Mouse (Mus musculus): Measurements from ENCODE around the gene A930017K11Rik. TPM values are rescaled to one million over a fixed set of nuclear protein-coding genes. Genes with fewer than 3 reads are reported as not detected.
A peak's percentile ranks its signal among the peaks of the same experiment; 100 is the strongest.

Gene A930017K11Rik
- polyA plus RNA-seq, 1 experiment from 2014 or later = 0.24 TPM

DNA sequence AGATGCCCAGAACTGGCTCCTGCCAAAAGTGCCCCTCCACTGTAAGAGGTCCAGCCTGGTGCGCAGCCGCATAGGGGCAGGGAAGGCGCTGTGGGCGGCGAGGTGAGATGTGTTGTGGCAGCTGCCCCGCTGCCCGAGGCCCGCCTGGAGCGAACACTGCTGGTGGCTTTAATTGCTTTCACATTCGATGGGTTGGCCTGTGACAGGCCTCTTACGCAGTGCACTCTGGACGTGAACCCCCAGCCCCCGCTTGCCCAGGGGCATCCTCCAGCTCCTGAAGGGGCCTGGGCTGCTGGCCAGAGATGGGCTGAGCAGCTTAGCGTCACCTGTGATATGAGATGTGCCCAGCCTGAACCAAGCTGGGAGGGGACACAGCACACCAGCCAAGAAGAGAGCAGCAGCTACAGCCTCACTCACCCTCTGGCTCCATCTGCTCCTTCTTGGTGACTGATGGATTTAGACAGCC, 5.3 kb upstream of the A930017K11Rik start:
- H3K27ac ChIP-seq (replicated peaks) = no peak overlapping the region
- no peak overlapping the region for H3K4me3 ChIP-seq (replicated peaks)
- 70% methylated on average over 14 of the region's 14 CpGs for WGBS
- no peaks in the 10 kb centered on the region for H3K9me3 ChIP-seq (replicated peaks)
- ATAC-seq (ENCODE audit: insufficient number of reproducible peaks, low FRiP score, low TSS enrichment, low read depth) = peak; percentile 9; the same call in 1 of the 2 replicates
- H3K9ac ChIP-seq = no peak overlapping the region
- peaks cover 11% of the 10 kb centered on the region for H3K27me3 ChIP-seq
- no peak overlapping the region for H3K4me2 ChIP-seq (replicated peaks)
- no peaks in the 10 kb centered on the region for H3K4me1 ChIP-seq
- peaks cover 44% of the 10 kb centered on the region for H3K36me3 ChIP-seq

DNA sequence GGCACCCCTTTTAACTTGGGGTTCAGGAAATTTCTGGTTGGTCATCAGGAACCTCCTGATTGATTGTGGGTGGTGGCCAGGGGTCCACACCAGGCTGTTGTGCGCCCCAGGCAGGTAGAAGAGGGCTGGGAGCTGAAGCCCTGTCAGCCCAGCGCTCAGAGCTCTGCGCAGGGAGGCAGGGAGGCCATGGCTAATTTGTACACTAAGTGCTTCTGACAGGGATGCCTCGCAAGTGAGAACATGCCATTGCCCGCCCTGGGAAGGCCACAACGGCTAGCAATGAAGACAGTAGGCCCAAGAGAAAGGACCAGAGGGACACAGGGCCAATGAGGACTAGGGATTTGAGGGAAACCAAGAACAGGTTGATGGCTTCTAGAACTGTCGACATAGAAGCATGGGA, 4.3 kb upstream of the A930017K11Rik start:
- Histone ChIP-seq H3K27ac (replicated peaks) (no peak overlapping the region), H3K4me3 (replicated peaks) (no peak overlapping the region), H3K4me1 (peaks cover 8% of the 10 kb centered on the region), H3K4me2 (replicated peaks) (no peak overlapping the region), H3K27me3 (peaks cover 21% of the 10 kb centered on the region), H3K9me3 (replicated peaks) (no peaks in the 10 kb centered on the region), H3K36me3 (peaks cover 39% of the 10 kb centered on the region), H3K9ac (no peak overlapping the region)
- no peak for ATAC-seq (ENCODE audit: insufficient number of reproducible peaks, low FRiP score, low TSS enrichment, low read depth)
- 66% methylated on average over 7 of the region's 7 CpGs for WGBS

DNA sequence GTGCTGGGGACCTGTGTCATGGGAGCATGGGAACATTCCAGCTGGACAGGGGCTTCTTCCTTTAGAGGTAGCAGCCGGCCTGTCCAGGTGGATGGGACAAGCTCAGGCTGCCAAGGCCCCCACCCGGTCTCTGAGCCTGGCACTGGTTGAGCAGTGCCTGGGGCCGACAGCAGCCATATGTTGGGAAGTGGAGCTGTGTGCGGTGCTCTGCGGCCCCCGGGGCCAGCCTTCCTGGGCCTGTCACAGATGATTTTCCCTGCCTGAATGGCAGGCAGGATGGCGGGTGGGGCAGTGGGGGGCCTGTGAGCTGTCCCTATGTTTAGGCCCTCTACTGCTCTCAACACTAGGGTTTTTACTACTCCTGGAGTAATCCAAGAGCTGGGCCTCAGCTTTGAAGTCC, 3.8 kb upstream of the A930017K11Rik start:
- Histone ChIP-seq H3K9me3 (replicated peaks) (no peaks in the 10 kb centered on the region), H3K4me3 (replicated peaks) (no peak overlapping the region), H3K4me1 (peaks cover 12% of the 10 kb centered on the region), H3K4me2 (replicated peaks) (no peak overlapping the region), H3K9ac (no peak overlapping the region), H3K36me3 (peaks cover 36% of the 10 kb centered on the region), H3K27me3 (peaks cover 26% of the 10 kb centered on the region), H3K27ac (replicated peaks) (no peak overlapping the region)
- ATAC-seq (ENCODE audit: insufficient number of reproducible peaks, low FRiP score, low TSS enrichment, low read depth) = no peak
- WGBS = 34% methylated on average over 7 of the region's 7 CpGs

DNA sequence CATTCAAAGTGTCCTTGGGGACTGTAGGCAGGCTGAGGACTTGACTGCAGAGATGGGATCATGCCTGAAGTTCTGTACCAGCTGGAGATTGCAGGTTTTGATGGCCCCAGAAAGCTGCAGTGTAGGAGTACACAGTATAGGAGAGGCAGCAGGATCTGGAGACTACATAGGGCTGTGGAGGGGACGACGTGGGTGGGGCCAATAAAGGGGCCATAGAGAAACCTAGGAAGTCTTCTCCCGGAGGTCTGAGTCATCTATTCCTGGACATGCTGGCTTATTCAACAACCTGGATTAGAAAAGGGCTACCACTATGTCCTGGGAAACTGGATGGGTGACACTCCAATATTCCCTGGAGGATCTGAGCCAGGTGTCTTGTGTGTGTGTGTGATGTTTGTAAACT, 3.4 kb upstream of the A930017K11Rik start:
- no peaks in the 10 kb centered on the region for H3K9me3 ChIP-seq (replicated peaks)
- WGBS = 55% methylated on average over 3 of the region's 3 CpGs
- H3K4me3 ChIP-seq (replicated peaks) = no peak overlapping the region
- peaks cover 32% of the 10 kb centered on the region for H3K36me3 ChIP-seq
- no peak overlapping the region for H3K27ac ChIP-seq (replicated peaks)
- peaks cover 15% of the 10 kb centered on the region for H3K4me1 ChIP-seq
- no peak overlapping the region for H3K9ac ChIP-seq
- no peak overlapping the region for H3K4me2 ChIP-seq (replicated peaks)
- peaks cover 30% of the 10 kb centered on the region for H3K27me3 ChIP-seq
- ATAC-seq (ENCODE audit: insufficient number of reproducible peaks, low FRiP score, low TSS enrichment, low read depth) = no peak

DNA sequence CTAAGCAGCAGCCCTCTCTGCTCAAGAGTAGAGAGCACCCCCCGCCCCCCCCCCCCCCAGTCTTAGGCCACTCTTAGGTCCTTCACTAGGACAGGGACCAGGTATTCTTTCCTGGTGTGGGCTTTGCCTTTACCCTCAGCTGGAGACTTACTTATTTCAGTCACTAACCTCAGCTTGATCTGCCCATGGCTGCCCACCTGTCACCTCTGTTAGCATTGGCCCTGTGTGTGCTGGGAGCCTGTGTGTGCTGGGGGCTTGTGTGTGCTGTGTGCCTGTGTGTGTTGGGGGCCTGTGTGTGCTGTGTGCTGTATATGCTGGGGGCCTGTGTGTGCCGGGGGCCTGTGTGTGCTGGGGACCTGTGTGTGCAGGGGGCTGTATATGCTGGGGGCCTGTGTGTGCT, 2.3 kb upstream of the A930017K11Rik start:
- Histone ChIP-seq H3K27ac (replicated peaks) (no peak overlapping the region), H3K4me3 (replicated peaks) (no peak overlapping the region), H3K4me1 (peaks cover 15% of the 10 kb centered on the region), H3K36me3 (peaks cover 22% of the 10 kb centered on the region), H3K4me2 (replicated peaks) (no peak overlapping the region), H3K9ac (no peak overlapping the region), H3K9me3 (replicated peaks) (no peaks in the 10 kb centered on the region), H3K27me3 (peaks cover 41% of the 10 kb centered on the region)
- no peak for ATAC-seq (ENCODE audit: insufficient number of reproducible peaks, low FRiP score, low TSS enrichment, low read depth)
- 90% methylated on average over 1 of the region's 2 CpGs for WGBS

DNA sequence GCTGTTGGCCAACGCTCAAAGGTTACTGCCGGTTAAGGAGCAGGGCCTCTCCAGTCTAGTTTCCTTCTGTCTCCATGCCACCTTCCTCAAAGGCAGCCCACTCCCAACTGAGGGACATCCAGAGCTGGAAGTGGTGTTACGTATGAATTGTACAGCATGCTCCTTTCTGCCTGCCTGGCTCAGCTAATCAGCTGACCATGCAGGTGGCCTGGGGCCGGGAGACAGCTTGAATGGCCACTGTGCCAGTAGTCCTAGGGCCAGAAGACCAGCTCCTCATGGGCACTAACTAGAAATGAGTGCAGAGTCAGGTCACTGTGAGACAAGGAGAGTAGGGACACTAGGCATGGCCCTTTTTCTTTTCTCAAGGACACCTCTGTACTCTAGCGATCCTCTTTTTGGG, 796 bp upstream of the A930017K11Rik start:
- Histone ChIP-seq H3K4me3 (replicated peaks) (no peak overlapping the region), H3K4me2 (replicated peaks) (no peak overlapping the region), H3K27ac (replicated peaks) (no peak overlapping the region), H3K9me3 (replicated peaks) (no peaks in the 10 kb centered on the region), H3K9ac (no peak overlapping the region), H3K27me3 (peaks cover 43% of the 10 kb centered on the region), H3K4me1 (peaks cover 15% of the 10 kb centered on the region), H3K36me3 (peaks cover 8% of the 10 kb centered on the region; the same call in 1 of the 2 replicates)
- no peak for ATAC-seq (ENCODE audit: insufficient number of reproducible peaks, low FRiP score, low TSS enrichment, low read depth)
- WGBS = 76% methylated on average over 5 of the region's 5 CpGs

DNA sequence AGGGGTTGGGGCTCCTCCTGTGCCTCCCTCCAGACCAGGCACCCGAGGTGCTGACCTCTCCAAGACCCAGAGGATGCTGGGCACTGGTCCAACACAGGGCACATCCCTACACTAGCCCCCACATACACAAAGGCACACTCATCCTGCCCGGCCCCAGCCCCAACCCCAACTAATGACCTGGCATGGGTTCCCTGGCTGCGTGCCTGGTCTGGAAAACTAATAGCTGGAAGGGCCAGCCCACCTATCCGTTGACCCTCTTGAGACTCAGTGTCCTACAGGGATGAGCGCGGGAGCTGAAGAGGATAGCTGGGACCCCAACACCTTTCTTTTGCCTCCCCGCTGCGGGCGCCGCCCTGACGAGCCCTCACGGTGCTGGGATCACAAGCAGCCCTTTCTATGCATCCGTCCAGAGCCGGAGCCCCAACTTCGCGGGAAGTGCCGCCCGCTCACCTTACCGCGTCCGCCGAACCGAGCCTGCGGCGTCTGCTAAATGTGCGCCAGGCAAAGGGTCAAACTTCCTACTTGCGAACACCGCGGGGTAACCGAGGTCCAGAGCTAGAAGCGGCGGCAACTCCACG, 1.1 kb downstream of the A930017K11Rik start:
- peak overlapping the region; percentile 10; the same call in 1 of the 2 replicates for H3K9ac ChIP-seq
- H3K27me3 ChIP-seq = peaks cover 43% of the 10 kb centered on the region
- H3K4me2 ChIP-seq (replicated peaks) = peak overlapping the region; percentile 80
- H3K9me3 ChIP-seq (replicated peaks) = no peaks in the 10 kb centered on the region
- WGBS = under 1% methylated on average over 33 of the region's 33 CpGs
- peak overlapping the region; percentile 42 for H3K4me3 ChIP-seq (replicated peaks)
- H3K36me3 ChIP-seq = no peaks in the 10 kb centered on the region
- H3K4me1 ChIP-seq = peaks cover 15% of the 10 kb centered on the region
- no peak for ATAC-seq (ENCODE audit: insufficient number of reproducible peaks, low FRiP score, low TSS enrichment, low read depth)
- no peak overlapping the region for H3K27ac ChIP-seq (replicated peaks)

DNA sequence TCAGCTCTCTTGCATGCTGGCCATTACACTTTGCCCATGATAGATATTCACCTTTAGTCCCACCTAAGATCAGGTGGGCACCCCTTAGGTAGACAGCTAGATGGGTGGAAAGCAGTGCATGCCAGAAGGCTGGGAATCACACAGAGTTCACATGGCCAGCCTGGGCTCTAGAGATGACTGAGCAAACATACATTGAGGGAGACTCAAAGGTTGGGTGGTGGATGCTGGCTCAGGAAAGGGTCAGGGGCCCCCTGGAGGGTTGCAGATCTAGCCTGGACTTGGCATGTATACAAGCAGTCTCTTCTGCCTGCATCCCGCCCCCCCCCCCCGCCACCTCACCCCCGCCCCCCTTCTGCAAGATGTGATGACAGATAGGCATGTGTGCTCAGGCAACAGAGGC, 1.7 kb downstream of the A930017K11Rik start:
- peaks cover 15% of the 10 kb centered on the region for H3K4me1 ChIP-seq
- no peak overlapping the region for H3K27ac ChIP-seq (replicated peaks)
- H3K27me3 ChIP-seq = peaks cover 43% of the 10 kb centered on the region
- no peak overlapping the region for H3K4me2 ChIP-seq (replicated peaks)
- no peak overlapping the region for H3K9ac ChIP-seq
- WGBS = 7% methylated on average over 3 of the region's 3 CpGs
- no peaks in the 10 kb centered on the region for H3K36me3 ChIP-seq
- ATAC-seq (ENCODE audit: insufficient number of reproducible peaks, low FRiP score, low TSS enrichment, low read depth) = no peak
- no peaks in the 10 kb centered on the region for H3K9me3 ChIP-seq (replicated peaks)
- no peak overlapping the region for H3K4me3 ChIP-seq (replicated peaks)

DNA sequence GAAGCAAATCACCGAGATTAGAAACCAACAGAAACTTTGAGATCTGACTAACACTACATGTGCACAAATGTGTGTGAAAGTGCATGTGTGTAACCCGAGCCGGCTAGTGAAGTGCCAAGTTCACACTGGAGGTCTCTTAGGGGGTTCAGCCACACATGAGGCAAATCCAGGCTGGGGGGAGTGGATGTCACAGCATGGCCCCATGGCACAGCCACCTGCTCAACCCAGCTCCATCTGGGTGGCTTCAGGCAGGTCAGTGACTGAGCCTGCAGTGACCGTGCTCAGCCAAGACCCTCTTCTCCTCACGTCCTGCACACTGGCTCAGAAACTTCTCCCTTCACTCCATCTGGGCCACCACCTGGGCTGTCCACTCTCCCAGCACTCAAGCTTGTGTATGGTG, 2.4 kb downstream of the A930017K11Rik start:
- Histone ChIP-seq H3K27ac (replicated peaks) (no peak overlapping the region), H3K36me3 (no peaks in the 10 kb centered on the region), H3K9me3 (replicated peaks) (no peaks in the 10 kb centered on the region), H3K9ac (no peak overlapping the region), H3K4me1 (peaks cover 15% of the 10 kb centered on the region), H3K27me3 (peaks cover 43% of the 10 kb centered on the region), H3K4me3 (replicated peaks) (no peak overlapping the region), H3K4me2 (replicated peaks) (no peak overlapping the region)
- WGBS = 80% methylated on average over 5 of the region's 5 CpGs
- ATAC-seq (ENCODE audit: insufficient number of reproducible peaks, low FRiP score, low TSS enrichment, low read depth) = no peak

DNA sequence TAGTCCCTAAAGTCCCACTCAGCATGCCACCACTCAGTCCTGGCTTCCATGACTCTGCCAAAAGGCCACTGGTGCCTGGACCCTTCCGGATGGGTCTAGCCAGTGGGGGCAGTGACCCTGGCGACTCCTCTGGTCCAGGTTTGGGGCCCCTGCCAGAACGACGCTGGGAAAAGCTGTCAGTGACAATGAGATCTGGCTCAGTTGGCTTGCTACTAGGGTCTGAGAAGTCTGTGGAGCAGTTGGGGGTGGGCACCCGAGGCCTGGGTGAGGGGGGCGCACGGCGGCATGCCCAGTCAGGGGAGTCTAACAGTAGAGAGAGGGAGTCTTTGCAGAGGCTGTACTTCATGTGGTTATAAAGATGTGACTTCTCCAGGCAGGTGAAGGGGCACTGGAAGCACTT, 4.3 kb downstream of the A930017K11Rik start:
- peaks cover 36% of the 10 kb centered on the region for H3K27me3 ChIP-seq
- 78% methylated on average over 8 of the region's 8 CpGs for WGBS
- H3K27ac ChIP-seq (replicated peaks) = no peak overlapping the region

DNA sequence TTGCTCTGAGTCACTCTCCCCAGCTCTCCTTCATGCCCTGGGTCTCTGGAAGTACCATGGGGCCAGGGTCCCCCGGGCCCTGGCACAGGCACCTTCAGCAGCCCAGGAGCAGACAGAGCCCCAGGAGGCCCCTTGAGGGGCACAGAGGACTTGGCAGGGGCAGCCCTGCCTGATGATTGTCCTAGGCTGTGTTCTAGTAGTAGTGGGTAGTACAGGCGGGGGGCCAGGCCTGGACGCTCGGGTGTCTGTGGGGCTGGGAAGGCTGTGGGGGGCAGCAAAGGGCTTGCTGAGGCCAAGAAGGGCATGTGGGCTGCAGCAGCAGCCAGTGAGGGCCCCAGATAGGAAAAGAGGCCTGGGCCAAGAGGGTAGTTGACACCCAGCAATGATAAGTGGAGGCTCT, 4.8 kb downstream of the A930017K11Rik start:
- no peak for ATAC-seq (ENCODE audit: insufficient number of reproducible peaks, low FRiP score, low TSS enrichment, low read depth)
- Histone ChIP-seq H3K9ac (no peak overlapping the region), H3K4me1 (peaks cover 17% of the 10 kb centered on the region), H3K4me2 (replicated peaks) (no peak overlapping the region), H3K4me3 (replicated peaks) (no peak overlapping the region), H3K27ac (replicated peaks) (no peak overlapping the region), H3K9me3 (replicated peaks) (no peaks in the 10 kb centered on the region), H3K36me3 (no peaks in the 10 kb centered on the region), H3K27me3 (peaks cover 31% of the 10 kb centered on the region)
- 88% methylated on average over 4 of the region's 4 CpGs for WGBS

More for the DNA sequence above, 4.3 kb downstream of the A930017K11Rik start:
- H3K4me2 ChIP-seq (replicated peaks) = no peak overlapping the region
- no peak for ATAC-seq (ENCODE audit: insufficient number of reproducible peaks, low FRiP score, low TSS enrichment, low read depth)
- no peak overlapping the region for H3K9ac ChIP-seq
- no peak overlapping the region for H3K4me3 ChIP-seq (replicated peaks)
- H3K4me1 ChIP-seq = peaks cover 15% of the 10 kb centered on the region
- H3K9me3 ChIP-seq (replicated peaks) = no peaks in the 10 kb centered on the region
- no peaks in the 10 kb centered on the region for H3K36me3 ChIP-seq

DNA sequence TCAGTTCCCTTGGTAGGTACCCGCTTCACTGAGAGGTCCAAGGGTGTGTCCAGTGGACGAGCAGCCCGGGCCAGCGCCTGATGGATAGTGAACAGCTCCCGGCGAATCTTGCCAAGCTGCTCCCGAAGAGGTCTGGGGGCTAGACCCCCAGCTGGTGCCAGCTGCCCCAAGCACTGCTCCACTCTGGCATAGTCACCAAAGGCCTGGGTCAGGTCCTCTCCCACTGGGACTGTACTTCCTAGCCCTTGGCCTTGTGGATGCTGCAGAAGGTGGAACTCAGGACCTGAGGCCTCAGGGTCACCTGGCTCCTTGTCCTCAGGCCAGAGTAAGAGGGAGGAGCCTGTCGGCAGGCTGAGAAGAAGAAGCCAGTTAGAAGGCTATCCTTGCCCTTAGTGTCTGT, 5.5 kb downstream of the A930017K11Rik start:
- Histone ChIP-seq H3K36me3 (no peaks in the 10 kb centered on the region), H3K9me3 (replicated peaks) (no peaks in the 10 kb centered on the region), H3K4me2 (replicated peaks) (no peak overlapping the region), H3K4me3 (replicated peaks) (no peak overlapping the region), H3K4me1 (peaks cover 19% of the 10 kb centered on the region), H3K27me3 (peaks cover 24% of the 10 kb centered on the region), H3K27ac (replicated peaks) (no peak overlapping the region), H3K9ac (no peak overlapping the region)
- 74% methylated on average over 8 of the region's 8 CpGs for WGBS
- no peak for ATAC-seq (ENCODE audit: insufficient number of reproducible peaks, low FRiP score, low TSS enrichment, low read depth)

Data from embryonic facial prominence, embryonic 15.5 days (tissue).